In genomic region chr17:15631626-15632025, GRCm38 (mm10) we compare ENCODE assay signal across 9 mouse cellular contexts.
DNase-seq lines count a peak whose midpoint lies in the region; ATAC-seq lines count a peak whose summit lies in the region.
"Had no signal": no experiment of that assay in that cellular context is flagged by ENCODE, and none has a peak within 500 bp of the region (broad histone marks: within the 10 kb centered on the region; RNA-seq: fewer than 3 reads in every experiment).

No protein-coding gene starts in this region.

- H3K27ac ChIP-seq in heart, embryonic 12.5 days (ENCODE audit: poor library complexity, severe bottlenecking), result no peak overlapping the region
- no peak overlapping the region for H3K27ac ChIP-seq in midbrain, embryonic 10.5 days (replicated peaks)
- H3K27ac ChIP-seq in midbrain, embryonic 11.5 days (ENCODE audit: low read depth, low read length), result no peak overlapping the region
- no peak overlapping the region for H3K27ac ChIP-seq in intestine, embryonic 16.5 days (ENCODE audit: low read length)
- H3K27ac ChIP-seq in neural tube, embryonic 15.5 days (replicated peaks), result no peak overlapping the region

- no peaks in the 10 kb centered on the region for H3K27me3 ChIP-seq in heart, embryonic 12.5 days (replicated peaks)
- H3K27me3 ChIP-seq in midbrain, embryonic 10.5 days (ENCODE audit: low read depth, poor library complexity, severe bottlenecking), result no peaks in the 10 kb centered on the region
- no peaks in the 10 kb centered on the region for H3K27me3 ChIP-seq in midbrain, embryonic 11.5 days (ENCODE audit: control insufficient read depth, insufficient read depth, low read length)
- no peaks in the 10 kb centered on the region for H3K27me3 ChIP-seq in intestine, embryonic 16.5 days (replicated peaks; ENCODE audit: control insufficient read depth, insufficient read depth, low read length)
- no peaks in the 10 kb centered on the region for H3K27me3 ChIP-seq in neural tube, embryonic 15.5 days (replicated peaks)

- DNase-seq in heart, adult 8-10 months (ENCODE audit: low spot score), result no peak
- no peak for DNase-seq in midbrain, embryonic 10.5 days (ENCODE audit: low spot score)
- DNase-seq in midbrain, embryonic 11.5 days (ENCODE audit: low spot score, missing footprints), result no peak
- no peak for DNase-seq in right cerebral cortex, postnatal 14 days
- no peak for DNase-seq in ovary, adult 18-20 months (ENCODE audit: low spot score)
- DNase-seq: thymus, postnatal 14 days had no signal

- H3K9ac ChIP-seq in heart, embryonic 12.5 days, result peak overlapping the region; percentile 54
- H3K9ac ChIP-seq in midbrain, embryonic 11.5 days (ENCODE audit: low read length), result no peak overlapping the region
- H3K9ac ChIP-seq in intestine, embryonic 16.5 days (ENCODE audit: low read depth, low read length), result no peak overlapping the region
- no peak overlapping the region for H3K9ac ChIP-seq in neural tube, embryonic 15.5 days (replicated peaks)

- peak overlapping the region; percentile 84 for H3K4me2 ChIP-seq in heart, embryonic 12.5 days
- H3K4me2 ChIP-seq in midbrain, embryonic 11.5 days, result no peak overlapping the region
- H3K4me2 ChIP-seq in intestine, embryonic 16.5 days (ENCODE audit: low read depth, low read length), result peak overlapping the region; percentile 34
- H3K4me2 ChIP-seq in neural tube, embryonic 15.5 days, result peak overlapping the region; percentile 17

- H3K9me3 ChIP-seq in heart, embryonic 12.5 days (replicated peaks), result peaks cover 6% of the 10 kb centered on the region; the same call in 1 of the 2 replicates
- H3K9me3 ChIP-seq in midbrain, embryonic 10.5 days (replicated peaks), result peaks cover 15% of the 10 kb centered on the region
- no peaks in the 10 kb centered on the region for H3K9me3 ChIP-seq in midbrain, embryonic 11.5 days (ENCODE audit: control insufficient read depth, low read length)
- H3K9me3 ChIP-seq in intestine, embryonic 16.5 days (ENCODE audit: control insufficient read depth, low read length), result no peaks in the 10 kb centered on the region
- H3K9me3 ChIP-seq in neural tube, embryonic 15.5 days (replicated peaks), result no peaks in the 10 kb centered on the region

- no peaks in the 10 kb centered on the region for H3K36me3 ChIP-seq in heart, embryonic 12.5 days
- no peaks in the 10 kb centered on the region for H3K36me3 ChIP-seq in midbrain, embryonic 10.5 days
- no peaks in the 10 kb centered on the region for H3K36me3 ChIP-seq in midbrain, embryonic 11.5 days (ENCODE audit: control insufficient read depth, insufficient read depth, low read length)
- no peaks in the 10 kb centered on the region for H3K36me3 ChIP-seq in intestine, embryonic 16.5 days (ENCODE audit: control insufficient read depth, insufficient read depth, low read length)
- H3K36me3 ChIP-seq in neural tube, embryonic 15.5 days, result no peaks in the 10 kb centered on the region

- H3K4me3 ChIP-seq in heart, embryonic 12.5 days, result peak overlapping the region; percentile 49
- peak overlapping the region; percentile 14; the same call in 1 of the 2 replicates for H3K4me3 ChIP-seq in midbrain, embryonic 10.5 days
- H3K4me3 ChIP-seq in midbrain, embryonic 11.5 days (ENCODE audit: low read depth, low read length), result no peak overlapping the region
- H3K4me3 ChIP-seq in intestine, embryonic 16.5 days (ENCODE audit: low read length), result peak overlapping the region; percentile 19; the same call in 1 of the 2 replicates
- H3K4me3 ChIP-seq in neural tube, embryonic 15.5 days (replicated peaks), result no peak overlapping the region

- WGBS in heart, embryonic 12.5 days, result 5% methylated on average over 11 of the region's 11 CpGs
- 31% methylated on average over 11 of the region's 11 CpGs for WGBS in midbrain, embryonic 10.5 days
- 27% methylated on average over 11 of the region's 11 CpGs for WGBS in midbrain, embryonic 11.5 days
- WGBS in intestine, embryonic 16.5 days, result 11% methylated on average over 11 of the region's 11 CpGs
- 27% methylated on average over 11 of the region's 11 CpGs for WGBS in neural tube, embryonic 15.5 days

- H3K4me1 ChIP-seq in heart, embryonic 12.5 days (replicated peaks), result peaks cover 4% of the 10 kb centered on the region; the same call in 1 of the 2 replicates
- peaks cover 5% of the 10 kb centered on the region; the same call in 1 of the 2 replicates for H3K4me1 ChIP-seq in midbrain, embryonic 10.5 days
- no peaks in the 10 kb centered on the region for H3K4me1 ChIP-seq in midbrain, embryonic 11.5 days (ENCODE audit: control insufficient read depth, insufficient read depth, low read length)
- H3K4me1 ChIP-seq in intestine, embryonic 16.5 days (ENCODE audit: control insufficient read depth, insufficient read depth, low read length), result no peaks in the 10 kb centered on the region
- no peaks in the 10 kb centered on the region for H3K4me1 ChIP-seq in neural tube, embryonic 15.5 days

- no peak for ATAC-seq in heart, embryonic 12.5 days (ENCODE audit: insufficient number of reproducible peaks, low FRiP score)
- ATAC-seq in midbrain, embryonic 11.5 days (ENCODE audit: low FRiP score), result no peak
- no peak for ATAC-seq in intestine, embryonic 16.5 days
- no peak for ATAC-seq in neural tube, embryonic 15.5 days (ENCODE audit: low FRiP score)

Comparison
In these comparisons a context has a peak if more than half of its experiments do, and no peak if none do; other contexts are left out.
1. H3K4me3 ChIP-seq: peak in heart, embryonic 12.5 days (single experiment), midbrain, embryonic 10.5 days (single experiment) and intestine, embryonic 16.5 days (single experiment); none in midbrain, embryonic 11.5 days (single experiment) and neural tube, embryonic 15.5 days (single experiment).